In the genomic region with DNA sequence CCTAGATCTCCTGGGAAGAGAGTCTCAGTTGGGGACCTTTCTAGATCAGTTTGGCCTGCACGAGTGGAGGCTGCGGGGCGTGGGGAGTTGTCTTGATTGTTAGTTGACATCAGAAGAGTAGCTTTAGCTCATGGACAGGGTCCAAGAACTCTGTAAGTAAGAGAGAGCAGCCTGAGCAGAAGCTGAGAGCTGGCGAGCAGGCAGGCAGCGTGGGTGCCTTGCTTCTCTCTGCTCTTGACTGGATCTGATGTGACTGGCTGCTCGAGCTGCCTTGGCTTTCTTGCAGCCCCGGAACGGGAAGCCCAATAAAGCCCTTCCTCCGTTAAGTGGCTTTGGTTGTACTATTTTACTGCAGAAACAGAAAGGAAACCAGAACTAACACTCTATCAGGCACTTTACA, we compare ENCODE assay signal across 11 mouse cellular contexts. TPM values are rescaled to one million over a fixed set of nuclear protein-coding genes. Genes with fewer than 3 reads are reported as not detected.
A peak's percentile ranks its signal among the peaks of the same experiment; 100 is the strongest.
DNase-seq lines count a peak whose midpoint lies in the region; ATAC-seq lines count a peak whose summit lies in the region.
"Had no signal": no experiment of that assay in that cellular context is flagged by ENCODE, and none has a peak within 500 bp of the region (broad histone marks: within the 10 kb centered on the region; RNA-seq: fewer than 3 reads in every experiment).

No protein-coding gene starts in this region.

- no peak for ATAC-seq in hindbrain, embryonic 13.5 days (ENCODE audit: low FRiP score)
- no peak for ATAC-seq in liver, embryonic 11.5 days (replicated peaks; ENCODE audit: low FRiP score)

- no peak overlapping the region for H3K4me3 ChIP-seq in hindbrain, embryonic 10.5 days
- no peak overlapping the region for H3K4me3 ChIP-seq in hindbrain, embryonic 13.5 days
- H3K4me3 ChIP-seq in liver, embryonic 11.5 days (ENCODE audit: low read depth, low read length), result no peak overlapping the region
- H3K4me3 ChIP-seq: liver, embryonic 13.5 days; megakaryocyte, embryonic 14.5 days had no signal

- intact Hi-C loops in left cerebral cortex, postnatal 36 days (cut with DNase I), result no loop called here

- no peaks in the 10 kb centered on the region for H3K9me3 ChIP-seq in hindbrain, embryonic 10.5 days
- no peaks in the 10 kb centered on the region for H3K9me3 ChIP-seq in hindbrain, embryonic 13.5 days
- no peaks in the 10 kb centered on the region for H3K9me3 ChIP-seq in liver, embryonic 11.5 days (ENCODE audit: control insufficient read depth, low read length)
- H3K9me3 ChIP-seq: liver, embryonic 13.5 days had no signal

- no peaks in the 10 kb centered on the region for H3K36me3 ChIP-seq in hindbrain, embryonic 10.5 days
- H3K36me3 ChIP-seq in hindbrain, embryonic 13.5 days, result no peaks in the 10 kb centered on the region
- H3K36me3 ChIP-seq in liver, embryonic 11.5 days (ENCODE audit: control insufficient read depth, insufficient read depth, low read length), result no peaks in the 10 kb centered on the region
- H3K36me3 ChIP-seq: liver, embryonic 13.5 days had no signal

- no peak overlapping the region for H3K4me2 ChIP-seq in hindbrain, embryonic 13.5 days
- H3K4me2 ChIP-seq in liver, embryonic 11.5 days, result no peak overlapping the region
- H3K4me2 ChIP-seq: liver, embryonic 13.5 days had no signal

- H3K9ac ChIP-seq in hindbrain, embryonic 13.5 days, result no peak overlapping the region
- no peak overlapping the region for H3K9ac ChIP-seq in liver, embryonic 11.5 days (ENCODE audit: low read depth, low read length)
- H3K9ac ChIP-seq: liver, embryonic 13.5 days had no signal

- WGBS in hindbrain, embryonic 10.5 days, result 76% methylated on average over 9 of the region's 9 CpGs
- WGBS in hindbrain, embryonic 13.5 days, result 87% methylated on average over 9 of the region's 9 CpGs
- WGBS in liver, embryonic 11.5 days, result 78% methylated on average over 9 of the region's 9 CpGs

- H3K27me3 ChIP-seq in hindbrain, embryonic 10.5 days (ENCODE audit: insufficient read depth, poor library complexity, severe bottlenecking), result no peaks in the 10 kb centered on the region
- H3K27me3 ChIP-seq in hindbrain, embryonic 13.5 days, result no peaks in the 10 kb centered on the region
- no peaks in the 10 kb centered on the region for H3K27me3 ChIP-seq in liver, embryonic 11.5 days (replicated peaks; ENCODE audit: control insufficient read depth, insufficient read depth, low read length)
- H3K27me3 ChIP-seq: liver, embryonic 13.5 days; megakaryocyte, embryonic 14.5 days had no signal

- peak; percentile 1 for DNase-seq in adrenal gland, adult 2 months
- DNase-seq in adrenal gland, adult 8-10 months, result no peak
- no peak for DNase-seq in hindbrain, embryonic 10.5 days (ENCODE audit: low spot score)
- DNase-seq in layer of hippocampus, adult 11-12 months (ENCODE audit: low spot score), result peak; percentile 26
- peak; percentile 32 to 41 for DNase-seq in left cerebral cortex, postnatal 36 days (ENCODE audit: low spot score in 2 of 2)
- DNase-seq in embryo, embryonic 11 days, result no peak
- no peak for DNase-seq in liver, embryonic 11.5 days (ENCODE audit: low spot score)
- DNase-seq: kidney, postnatal 25 days; liver, embryonic 13.5 days had no signal

- no peaks in the 10 kb centered on the region for H3K4me1 ChIP-seq in hindbrain, embryonic 10.5 days (replicated peaks)
- H3K4me1 ChIP-seq in hindbrain, embryonic 13.5 days (replicated peaks), result no peaks in the 10 kb centered on the region
- H3K4me1 ChIP-seq in liver, embryonic 11.5 days (replicated peaks; ENCODE audit: control insufficient read depth, insufficient read depth, low read length), result no peaks in the 10 kb centered on the region
- H3K4me1 ChIP-seq: liver, embryonic 13.5 days; megakaryocyte, embryonic 14.5 days had no signal

- H3K27ac ChIP-seq in hindbrain, embryonic 10.5 days, result 0 out of 2 replicates have a peak overlapping the region, but pooled peaks have one; percentile 16
- no peak overlapping the region for H3K27ac ChIP-seq in hindbrain, embryonic 13.5 days
- H3K27ac ChIP-seq in liver, embryonic 11.5 days (ENCODE audit: low read depth, low read length), result no peak overlapping the region
- H3K27ac ChIP-seq: liver, embryonic 13.5 days had no signal

RNA-seq across cellular contexts. Expression of a gene that starts 42.3 kb away (rescaled TPM):
- total RNA-seq in adrenal gland, adult 2 months (2021), result 100 to 1,000 TPM; 361 to 386 TPM
- polyA plus RNA-seq in adrenal gland, adult 2 months (2012; rRNA removed), result 229 and 254 TPM in 2 replicates
- 100 to 1,000 TPM; 320 to 378 (median 351) TPM for total RNA-seq in adrenal gland, adult 8-10 months (2022)
- 125 and 161 TPM in 2 replicates for polyA plus RNA-seq in hindbrain, embryonic 10.5 days (2016; fragmentation: Nextera tagmentation; extraction: Ambion mirVana)
- 338 and 343 TPM in 2 replicates for polyA plus RNA-seq in hindbrain, embryonic 13.5 days (2015; fragmentation: Nextera tagmentation; extraction: Ambion mirVana)
- 1,000 to 10,000 TPM; 1,397 to 1,549 TPM for total RNA-seq in left cerebral cortex, postnatal 36 days (2021)
- 37.8 and 44.5 TPM in 2 replicates for polyA plus RNA-seq in liver, embryonic 11.5 days (2014; fragmentation: Nextera tagmentation; extraction: Ambion mirVana)

Comparison
In these comparisons a context has a peak if more than half of its experiments do, and no peak if none do; other contexts are left out.
1. DNase-seq: peak in adrenal gland, adult 2 months (single experiment), layer of hippocampus, adult 11-12 months (single experiment) and left cerebral cortex, postnatal 36 days (2 of 2); none in adrenal gland, adult 8-10 months (single experiment), hindbrain, embryonic 10.5 days (single experiment), embryo, embryonic 11 days (single experiment) and liver, embryonic 11.5 days (single experiment).